Mouse (Mus musculus): ENCODE measurements around the gene Tshz2. TPM values are rescaled to one million over a fixed set of nuclear protein-coding genes. Genes with fewer than 3 reads are reported as not detected.

The Tshz2 gene
- polyA plus RNA-seq, 1 experiment from 2014 or later, result 50.6 TPM

GRCm38 (mm10) chr2:170036791-170037241 lies 404.0 kb downstream of the Tshz2 start:
- H3K27me3 ChIP-seq, result no peaks in the 10 kb centered on the region
- no peaks in the 10 kb centered on the region for H3K36me3 ChIP-seq
- H3K27ac ChIP-seq (replicated peaks), result peak overlapping the region; percentile 79
- WGBS, result 17% methylated on average over 11 of the region's 11 CpGs
- no peak overlapping the region for H3K4me3 ChIP-seq
- H3K9me3 ChIP-seq, result no peaks in the 10 kb centered on the region
- H3K4me1 ChIP-seq (replicated peaks), result peaks cover 52% of the 10 kb centered on the region
- peak overlapping the region; percentile 43 for H3K4me2 ChIP-seq
- peak overlapping the region; percentile 14; the same call in 1 of the 2 replicates for H3K9ac ChIP-seq
- ATAC-seq (ENCODE audit: low read depth), result peak; percentile 54; the same call in 1 of the 2 replicates

GRCm38 (mm10) chr2:170037346-170037745 lies 404.5 kb downstream of the Tshz2 start:
- H3K4me1 ChIP-seq (replicated peaks), result peaks cover 53% of the 10 kb centered on the region
- no peaks in the 10 kb centered on the region for H3K27me3 ChIP-seq
- no peak overlapping the region for H3K9ac ChIP-seq
- H3K36me3 ChIP-seq, result no peaks in the 10 kb centered on the region
- ATAC-seq (ENCODE audit: low read depth), result peak; percentile 45; the same call in 1 of the 2 replicates
- H3K9me3 ChIP-seq, result no peaks in the 10 kb centered on the region
- no peak overlapping the region for H3K4me3 ChIP-seq
- H3K27ac ChIP-seq (replicated peaks), result peak overlapping the region; percentile 79
- 40% methylated on average over 13 of the region's 13 CpGs for WGBS
- peak overlapping the region; percentile 16 for H3K4me2 ChIP-seq

- H3K9me3 ChIP-seq, result no peaks in the 10 kb centered on the region
- H3K4me2 ChIP-seq, result no peak overlapping the region
- ATAC-seq (ENCODE audit: low read depth), result 0 out of 2 replicates have a peak, but pooled peaks have one; percentile 41
- WGBS, result 24% methylated on average over 14 of the region's 14 CpGs
- no peak overlapping the region for H3K4me3 ChIP-seq
- H3K36me3 ChIP-seq, result no peaks in the 10 kb centered on the region
- H3K27ac ChIP-seq (replicated peaks), result peak overlapping the region; percentile 23; the same call in 1 of the 2 replicates
- H3K9ac ChIP-seq, result 0 out of 2 replicates have a peak overlapping the region, but pooled peaks have one; percentile 8
- peaks cover 47% of the 10 kb centered on the region for H3K4me1 ChIP-seq (replicated peaks)
- H3K27me3 ChIP-seq, result no peaks in the 10 kb centered on the region
Measured at GRCm38 (mm10) chr2:170039772-170040171, 407.0 kb downstream of the Tshz2 start.

- Histone ChIP-seq H3K27me3 (no peaks in the 10 kb centered on the region), H3K4me2 (no peak overlapping the region), H3K36me3 (no peaks in the 10 kb centered on the region), H3K4me3 (no peak overlapping the region), H3K9me3 (peaks cover 3% of the 10 kb centered on the region; the same call in 1 of the 2 replicates), H3K27ac (replicated peaks) (no peak overlapping the region), H3K9ac (no peak overlapping the region), H3K4me1 (replicated peaks) (peaks cover 43% of the 10 kb centered on the region)
- ATAC-seq (ENCODE audit: low read depth), result no peak
- WGBS, result 60% methylated on average over 9 of the region's 9 CpGs
Measured at GRCm38 (mm10) chr2:170041101-170041500, 408.3 kb downstream of the Tshz2 start.

- peaks cover 28% of the 10 kb centered on the region for H3K4me1 ChIP-seq (replicated peaks)
- H3K9me3 ChIP-seq, result peaks cover 3% of the 10 kb centered on the region; the same call in 1 of the 2 replicates
- no peak overlapping the region for H3K9ac ChIP-seq
- no peaks in the 10 kb centered on the region for H3K36me3 ChIP-seq
- no peak overlapping the region for H3K4me3 ChIP-seq
- no peak overlapping the region for H3K4me2 ChIP-seq
- ATAC-seq (ENCODE audit: low read depth), result no peak
- 84% methylated on average over 12 of the region's 12 CpGs for WGBS
- no peaks in the 10 kb centered on the region for H3K27me3 ChIP-seq
- no peak overlapping the region for H3K27ac ChIP-seq (replicated peaks)
Measured at GRCm38 (mm10) chr2:170042471-170043213, 409.8 kb downstream of the Tshz2 start.

GRCm38 (mm10) chr2:170043290-170043689 lies 410.5 kb downstream of the Tshz2 start:
- Histone ChIP-seq H3K9me3 (peaks cover 3% of the 10 kb centered on the region; the same call in 1 of the 2 replicates), H3K4me1 (replicated peaks) (peaks cover 26% of the 10 kb centered on the region), H3K36me3 (no peaks in the 10 kb centered on the region), H3K4me3 (no peak overlapping the region), H3K27me3 (no peaks in the 10 kb centered on the region), H3K9ac (no peak overlapping the region), H3K4me2 (no peak overlapping the region), H3K27ac (replicated peaks) (no peak overlapping the region)
- ATAC-seq (ENCODE audit: low read depth), result no peak
- WGBS, result 85% methylated on average over 8 of the region's 10 CpGs

GRCm38 (mm10) chr2:170045896-170046295 lies 413.1 kb downstream of the Tshz2 start:
- H3K9me3 ChIP-seq, result peaks cover 3% of the 10 kb centered on the region; the same call in 1 of the 2 replicates
- H3K4me1 ChIP-seq (replicated peaks), result peaks cover 9% of the 10 kb centered on the region
- H3K9ac ChIP-seq, result no peak overlapping the region
- H3K36me3 ChIP-seq, result no peaks in the 10 kb centered on the region
- no peak overlapping the region for H3K4me3 ChIP-seq
- H3K27ac ChIP-seq (replicated peaks), result no peak overlapping the region
- 76% methylated on average over 11 of the region's 11 CpGs for WGBS
- no peak for ATAC-seq (ENCODE audit: low read depth)
- no peaks in the 10 kb centered on the region for H3K27me3 ChIP-seq
- H3K4me2 ChIP-seq, result no peak overlapping the region

- Histone ChIP-seq H3K27ac (replicated peaks) (no peak overlapping the region), H3K27me3 (no peaks in the 10 kb centered on the region), H3K9me3 (peaks cover 3% of the 10 kb centered on the region; the same call in 1 of the 2 replicates), H3K4me1 (replicated peaks) (peaks cover 3% of the 10 kb centered on the region; the same call in 1 of the 2 replicates), H3K36me3 (no peaks in the 10 kb centered on the region), H3K4me2 (no peak overlapping the region), H3K4me3 (no peak overlapping the region), H3K9ac (no peak overlapping the region)
- 91% methylated on average over 9 of the region's 9 CpGs for WGBS
- ATAC-seq (ENCODE audit: low read depth), result no peak
Measured at GRCm38 (mm10) chr2:170046371-170047145, 413.7 kb downstream of the Tshz2 start.

GRCm38 (mm10) chr2:170048831-170049230 lies 416.0 kb downstream of the Tshz2 start:
- no peaks in the 10 kb centered on the region for H3K4me1 ChIP-seq (replicated peaks)

GRCm38 (mm10) chr2:170050651-170051050 lies 417.8 kb downstream of the Tshz2 start:
- Histone ChIP-seq H3K27me3 (no peaks in the 10 kb centered on the region), H3K4me2 (no peak overlapping the region), H3K27ac (replicated peaks) (no peak overlapping the region), H3K36me3 (no peaks in the 10 kb centered on the region), H3K4me1 (replicated peaks) (no peaks in the 10 kb centered on the region), H3K4me3 (no peak overlapping the region), H3K9me3 (peaks cover 3% of the 10 kb centered on the region; the same call in 1 of the 2 replicates), H3K9ac (no peak overlapping the region)
- no peak for ATAC-seq (ENCODE audit: low read depth)
- 34% methylated on average over 5 of the region's 5 CpGs for WGBS

More at GRCm38 (mm10) chr2:170048831-170049230, 416.0 kb downstream of the Tshz2 start:
- no peak overlapping the region for H3K4me3 ChIP-seq
- H3K9me3 ChIP-seq, result peaks cover 3% of the 10 kb centered on the region; the same call in 1 of the 2 replicates
- H3K4me2 ChIP-seq, result no peak overlapping the region
- no peaks in the 10 kb centered on the region for H3K27me3 ChIP-seq
- H3K27ac ChIP-seq (replicated peaks), result no peak overlapping the region
- no peak overlapping the region for H3K9ac ChIP-seq
- WGBS, result 96% methylated on average over 1 of the region's 1 CpGs
- no peaks in the 10 kb centered on the region for H3K36me3 ChIP-seq
- ATAC-seq (ENCODE audit: low read depth), result no peak

GRCm38 (mm10) chr2:170051441-170051840 lies 418.6 kb downstream of the Tshz2 start:
- Histone ChIP-seq H3K27me3 (no peaks in the 10 kb centered on the region), H3K4me1 (replicated peaks) (no peaks in the 10 kb centered on the region), H3K4me3 (no peak overlapping the region), H3K9ac (no peak overlapping the region), H3K4me2 (no peak overlapping the region), H3K27ac (replicated peaks) (no peak overlapping the region), H3K9me3 (no peaks in the 10 kb centered on the region), H3K36me3 (no peaks in the 10 kb centered on the region)
- ATAC-seq (ENCODE audit: low read depth), result no peak
- WGBS, result 53% methylated on average over 6 of the region's 6 CpGs

GRCm38 (mm10) chr2:170054943-170055342 lies 422.1 kb downstream of the Tshz2 start:
- H3K9ac ChIP-seq, result no peak overlapping the region
- 79% methylated on average over 12 of the region's 12 CpGs for WGBS
- H3K4me2 ChIP-seq, result no peak overlapping the region
- no peaks in the 10 kb centered on the region for H3K27me3 ChIP-seq
- H3K36me3 ChIP-seq, result no peaks in the 10 kb centered on the region
- H3K27ac ChIP-seq (replicated peaks), result no peak overlapping the region
- no peaks in the 10 kb centered on the region for H3K4me1 ChIP-seq (replicated peaks)
- no peaks in the 10 kb centered on the region for H3K9me3 ChIP-seq
- no peak for ATAC-seq (ENCODE audit: low read depth)
- no peak overlapping the region for H3K4me3 ChIP-seq

All from neural tube, embryonic 13.5 days (tissue).